Mouse (Mus musculus) stomach, embryonic 16.5 days (tissue): Measurements from ENCODE around the gene Tead4. TPM values are rescaled to one million over a fixed set of nuclear protein-coding genes. Genes with fewer than 3 reads are reported as not detected.
A peak's percentile ranks its signal among the peaks of the same experiment; 100 is the strongest.

Experiments used
- ATAC-seq: fragments of 200-750 bp; cut with Nextera tagmentation; 2 replicates; pipeline ENCODE4 v1.8.0; 2017; ENCODE audit warnings: moderate number of reproducible peaks, moderate TSS enrichment; ENCODE audit not compliant: insufficient read depth, low FRiP score
- H3K27ac ChIP-seq: fragments of 300-500 bp; sonication (generic); 2 replicates; pipeline ENCODE4 v1.5.1; 2014; ENCODE audit warnings: low read length
- H3K27me3 ChIP-seq: fragments of 300-500 bp; sonication (generic); 2 replicates; pipeline ENCODE4 v1.6.1; 2014; ENCODE audit warnings: low read length, control low read depth, mixed read lengths; ENCODE audit not compliant: control insufficient read depth, insufficient read depth
- H3K36me3 ChIP-seq: fragments of 300-500 bp; sonication (generic); 2 replicates; pipeline ENCODE4 v1.6.1; 2014; ENCODE audit warnings: low read length; ENCODE audit not compliant: control insufficient read depth, insufficient read depth
- H3K4me1 ChIP-seq: fragments of 300-500 bp; sonication (generic); 2 replicates; pipeline ENCODE4 v1.6.1; 2014; ENCODE audit warnings: low read length, control low read depth, mixed read lengths; ENCODE audit not compliant: control insufficient read depth, insufficient read depth
- H3K4me2 ChIP-seq: fragments of 300-500 bp; sonication (generic); 2 replicates; pipeline ENCODE4 v1.6.1; 2014; ENCODE audit warnings: low read depth, low read length, mixed read lengths
- H3K4me3 ChIP-seq: fragments of 300-500 bp; sonication (generic); replicated peaks from 2 replicates; pipeline ENCODE4 v1.5.1; 2014; ENCODE audit warnings: mild to moderate bottlenecking, low read length
- H3K9ac ChIP-seq: fragments of 300-500 bp; sonication (generic); 2 replicates; pipeline ENCODE4 v1.6.1; 2014; ENCODE audit warnings: low read length
- H3K9me3 ChIP-seq: fragments of 300-500 bp; sonication (generic); replicated peaks from 2 replicates; pipeline ENCODE4 v1.6.1; 2016; ENCODE audit warnings: low read length, control low read depth; ENCODE audit not compliant: control insufficient read depth
- WGBS: fragments of 180-500 bp; shearing (Covaris S2); extraction: QIAGEN DNeasy Blood & Tissue Kit; methylation state at CpG from one replicate; pipeline ENCODE4 v1.1.7; 2014; 5-methylcytosine and 5-hydroxymethylcytosine counted together
- polyA plus RNA-seq: library from polyadenylated mRNA; unstranded; fragments of >200 nt; fragmentation: Nextera tagmentation; extraction: Ambion mirVana; gene quantifications from 2 replicates; pipeline ENCODE4 v1.2.1, GENCODE M21; 2015

The Tead4 gene
- polyA plus RNA-seq, 1 experiment from 2014 or later, result 2.0 TPM

DNA sequence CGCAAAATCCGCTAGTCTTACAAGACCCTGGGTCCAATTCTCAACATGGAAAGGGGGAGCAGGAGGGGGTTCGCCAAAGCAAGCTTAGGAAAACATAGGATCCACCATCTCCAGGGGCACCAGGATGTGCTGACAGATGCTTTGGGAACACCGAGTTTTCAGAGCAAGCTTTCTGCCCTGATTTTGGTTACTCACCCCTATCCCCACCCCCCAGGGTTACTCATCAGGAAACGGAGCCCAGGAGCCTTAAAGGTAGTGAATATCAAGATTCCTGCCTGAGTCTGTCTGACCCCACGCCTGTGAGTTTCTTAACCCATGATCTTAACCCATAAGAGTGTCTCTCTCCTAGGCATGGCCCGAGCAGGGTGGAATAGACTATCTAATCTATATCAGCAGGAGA lies 2.4 kb downstream of the Tead4 start:
- Histone ChIP-seq H3K9me3 (no peaks in the 10 kb centered on the region), H3K4me2 (no peak overlapping the region), H3K9ac (no peak overlapping the region), H3K4me1 (peaks cover 24% of the 10 kb centered on the region), H3K27me3 (peaks cover 22% of the 10 kb centered on the region), H3K36me3 (no peaks in the 10 kb centered on the region), H3K4me3 (no peak overlapping the region), H3K27ac (no peak overlapping the region)
- WGBS, result 48% methylated on average over 7 of the region's 7 CpGs
- no peak for ATAC-seq

GRCm38 (mm10) chr6:128296750-128297393 lies 3.8 kb downstream of the Tead4 start:
- Histone ChIP-seq H3K4me1 (peaks cover 24% of the 10 kb centered on the region), H3K27me3 (peaks cover 18% of the 10 kb centered on the region), H3K4me2 (no peak overlapping the region), H3K9ac (0 out of 2 replicates have a peak overlapping the region, but pooled peaks have one; percentile 9), H3K27ac (no peak overlapping the region), H3K4me3 (no peak overlapping the region), H3K36me3 (no peaks in the 10 kb centered on the region), H3K9me3 (no peaks in the 10 kb centered on the region)
- whole genome bisulfite sequencing, result 30% methylated on average over 11 of the region's 11 CpGs
- ATAC-seq, result no peak

GRCm38 (mm10) chr6:128295876-128296749 lies 4.5 kb downstream of the Tead4 start:
- Histone ChIP-seq H3K4me2 (no peak overlapping the region), H3K27ac (0 out of 2 replicates have a peak overlapping the region, but pooled peaks have one; percentile 40), H3K27me3 (peaks cover 18% of the 10 kb centered on the region), H3K9ac (0 out of 2 replicates have a peak overlapping the region, but pooled peaks have one; percentile 9), H3K36me3 (no peaks in the 10 kb centered on the region), H3K4me3 (no peak overlapping the region), H3K9me3 (no peaks in the 10 kb centered on the region), H3K4me1 (peaks cover 19% of the 10 kb centered on the region)
- 28% methylated on average over 6 of the region's 6 CpGs for WGBS
- ATAC-seq, result no peak; the same call in 1 of the 2 replicates

DNA sequence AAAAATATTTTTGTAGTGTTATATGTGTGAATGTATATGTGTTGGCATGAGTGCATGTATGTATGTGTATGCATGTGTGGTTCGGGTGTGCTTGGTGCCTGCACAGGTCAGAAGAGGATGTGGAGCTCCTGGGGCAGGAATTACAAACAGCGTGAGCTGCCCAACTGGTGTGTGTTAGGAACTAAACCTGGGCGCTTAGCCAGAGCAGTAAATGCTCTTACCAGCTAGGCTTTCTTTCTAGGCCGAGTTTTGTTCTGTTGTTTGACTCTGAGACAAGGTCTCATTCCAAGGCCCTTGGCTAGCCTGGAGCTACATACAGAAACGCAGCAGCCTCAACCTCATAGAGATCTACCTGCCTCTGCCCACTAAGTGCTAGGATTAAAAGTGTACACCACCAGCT lies 9.3 kb downstream of the Tead4 start:
- no peak overlapping the region for H3K4me2 ChIP-seq
- no peak overlapping the region for H3K4me3 ChIP-seq
- H3K4me1 ChIP-seq, result peaks cover 4% of the 10 kb centered on the region; the same call in 1 of the 2 replicates
- no peaks in the 10 kb centered on the region for H3K36me3 ChIP-seq
- no peak overlapping the region for H3K27ac ChIP-seq
- H3K27me3 ChIP-seq, result no peaks in the 10 kb centered on the region
- no peak for ATAC-seq
- H3K9me3 ChIP-seq, result no peaks in the 10 kb centered on the region
- no peak overlapping the region for H3K9ac ChIP-seq
- 76% methylated on average over 5 of the region's 5 CpGs for WGBS

DNA sequence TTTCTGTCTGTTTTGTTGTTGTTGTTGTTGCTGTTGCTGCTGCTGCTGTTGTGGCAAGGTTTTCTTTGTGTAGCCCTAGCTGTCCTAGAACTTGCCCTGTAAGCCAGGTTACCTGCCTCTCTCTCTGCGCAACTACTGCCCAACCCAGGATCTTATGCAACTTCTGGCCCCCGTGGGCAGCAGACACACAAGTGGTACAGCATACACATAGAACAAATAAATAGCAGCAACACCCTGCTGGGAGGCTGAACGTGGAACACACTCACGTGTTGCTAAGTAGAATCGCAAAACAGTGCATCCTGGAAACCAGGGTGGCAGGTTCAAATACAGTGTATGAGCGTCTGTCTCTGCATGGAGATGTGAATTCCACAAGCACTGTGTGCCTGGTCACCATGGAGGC lies 11.9 kb downstream of the Tead4 start:
- no peaks in the 10 kb centered on the region for H3K27me3 ChIP-seq
- H3K4me2 ChIP-seq, result no peak overlapping the region
- H3K4me3 ChIP-seq, result no peak overlapping the region
- ATAC-seq, result no peak
- WGBS, result 87% methylated on average over 6 of the region's 6 CpGs
- H3K27ac ChIP-seq, result no peak overlapping the region
- no peak overlapping the region for H3K9ac ChIP-seq
- H3K36me3 ChIP-seq, result no peaks in the 10 kb centered on the region
- peaks cover 4% of the 10 kb centered on the region; the same call in 1 of the 2 replicates for H3K4me1 ChIP-seq
- no peaks in the 10 kb centered on the region for H3K9me3 ChIP-seq

- Histone ChIP-seq H3K36me3 (no peaks in the 10 kb centered on the region), H3K27me3 (no peaks in the 10 kb centered on the region), H3K27ac (no peak overlapping the region), H3K9ac (peak overlapping the region; percentile 64), H3K4me3 (peak overlapping the region; percentile 40), H3K4me1 (peaks cover 4% of the 10 kb centered on the region; the same call in 1 of the 2 replicates), H3K4me2 (peak overlapping the region; percentile 55), H3K9me3 (no peaks in the 10 kb centered on the region)
- ATAC-seq, result peak; percentile 88
- 5% methylated on average over 16 of the region's 16 CpGs for WGBS
Observed at GRCm38 (mm10) chr6:128285792-128286430, 14.7 kb downstream of the Tead4 start.

- Histone ChIP-seq H3K4me2 (no peak overlapping the region), H3K9ac (no peak overlapping the region), H3K27ac (no peak overlapping the region), H3K36me3 (no peaks in the 10 kb centered on the region), H3K27me3 (no peaks in the 10 kb centered on the region), H3K4me3 (no peak overlapping the region), H3K9me3 (no peaks in the 10 kb centered on the region), H3K4me1 (peaks cover 4% of the 10 kb centered on the region; the same call in 1 of the 2 replicates)
- no peak for ATAC-seq
- 58% methylated on average over 3 of the region's 3 CpGs for WGBS
Observed at GRCm38 (mm10) chr6:128282126-128282525, 18.5 kb downstream of the Tead4 start.

DNA sequence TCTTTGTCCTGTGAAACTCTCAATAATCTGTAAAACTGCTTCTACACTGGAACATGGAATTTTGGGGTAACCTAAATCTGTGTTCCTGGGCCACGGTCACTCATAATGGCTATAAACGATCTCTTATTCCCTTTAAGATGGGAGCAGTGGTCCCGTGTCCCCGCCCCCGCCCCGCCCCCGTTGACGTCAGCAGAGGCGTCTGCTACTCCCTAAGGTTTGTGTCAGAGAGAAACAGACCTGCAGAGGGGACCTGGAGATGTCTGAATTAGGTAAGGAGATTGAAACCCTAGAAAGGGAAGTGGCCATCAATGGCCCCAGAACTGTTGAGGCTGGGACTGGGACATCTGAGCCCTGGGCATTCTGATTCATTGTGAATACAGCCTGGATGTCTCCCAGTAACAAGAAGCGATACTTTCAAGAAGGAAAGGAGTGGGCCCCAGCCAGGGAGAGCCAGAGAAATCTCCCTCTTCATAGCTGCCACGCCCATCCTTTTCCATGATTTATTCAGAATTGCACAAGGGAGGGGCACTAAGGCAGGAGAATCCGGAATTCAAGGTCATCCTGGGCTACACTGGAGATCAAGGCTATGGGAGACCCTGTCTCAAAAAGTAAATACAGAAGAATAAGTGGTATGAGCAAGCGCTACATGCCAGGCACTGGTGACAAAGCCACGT lies 20.0 kb downstream of the Tead4 start:
- Histone ChIP-seq H3K27ac (no peak overlapping the region), H3K4me1 (no peaks in the 10 kb centered on the region; the same call in 1 of the 2 replicates), H3K36me3 (no peaks in the 10 kb centered on the region), H3K4me2 (no peak overlapping the region), H3K9me3 (no peaks in the 10 kb centered on the region), H3K27me3 (no peaks in the 10 kb centered on the region), H3K4me3 (no peak overlapping the region), H3K9ac (no peak overlapping the region)
- no peak for ATAC-seq
- WGBS, result 39% methylated on average over 14 of the region's 14 CpGs
